Mouse (Mus musculus): ENCODE results near the gene Nod1. TPM values are rescaled to one million over a fixed set of nuclear protein-coding genes. Genes with fewer than 3 reads are reported as not detected.

Gene Nod1
- polyA plus RNA-seq, 1 experiment from 2014 or later: 4.5 TPM

DNA sequence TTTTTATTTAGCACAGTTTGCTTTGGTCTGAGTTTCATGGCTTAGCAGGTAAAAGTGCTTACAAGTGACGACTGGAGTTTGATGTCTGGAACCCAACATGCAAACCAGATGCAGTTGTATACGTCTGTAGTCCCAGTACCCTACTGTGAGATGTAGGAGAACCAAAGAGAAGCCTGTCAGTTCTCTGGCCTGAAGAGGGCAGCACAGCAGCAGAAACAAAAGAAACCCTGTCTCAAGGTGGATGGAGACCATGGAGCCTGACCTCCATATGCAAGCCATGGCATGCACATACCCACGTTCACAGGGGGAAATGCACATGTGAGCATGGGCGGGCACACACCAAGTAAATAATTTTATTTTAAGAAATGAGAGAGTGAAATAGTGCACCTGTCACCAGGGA lies 54.9 kb downstream of the Nod1 start:
- ATAC-seq (replicated peaks; ENCODE audit: low FRiP score, low read depth): no peak
- no peaks in the 10 kb centered on the region for H3K36me3 ChIP-seq (ENCODE audit: insufficient read depth, low read length)
- peak; percentile 69 for DNase-seq (ENCODE audit: low spot score)
- no peak overlapping the region for H3K9ac ChIP-seq (ENCODE audit: low read depth, low read length)
- H3K27me3 ChIP-seq (ENCODE audit: insufficient read depth, low read length): no peaks in the 10 kb centered on the region
- H3K9me3 ChIP-seq (replicated peaks; ENCODE audit: low read length): no peaks in the 10 kb centered on the region
- no peaks in the 10 kb centered on the region for H3K4me1 ChIP-seq (replicated peaks; ENCODE audit: insufficient read depth, low read length)
- TF ChIP-seq CTCF (IDR thresholded peaks at IDR 0.05; ENCODE audit: low read depth): peak; percentile 81
- H3K4me2 ChIP-seq (ENCODE audit: low read length): no peak overlapping the region
- WGBS: 36% methylated on average over 4 of the region's 4 CpGs
- no peak overlapping the region for H3K4me3 ChIP-seq (replicated peaks; ENCODE audit: low read depth, low read length)
- H3K27ac ChIP-seq: no peak overlapping the region

DNA sequence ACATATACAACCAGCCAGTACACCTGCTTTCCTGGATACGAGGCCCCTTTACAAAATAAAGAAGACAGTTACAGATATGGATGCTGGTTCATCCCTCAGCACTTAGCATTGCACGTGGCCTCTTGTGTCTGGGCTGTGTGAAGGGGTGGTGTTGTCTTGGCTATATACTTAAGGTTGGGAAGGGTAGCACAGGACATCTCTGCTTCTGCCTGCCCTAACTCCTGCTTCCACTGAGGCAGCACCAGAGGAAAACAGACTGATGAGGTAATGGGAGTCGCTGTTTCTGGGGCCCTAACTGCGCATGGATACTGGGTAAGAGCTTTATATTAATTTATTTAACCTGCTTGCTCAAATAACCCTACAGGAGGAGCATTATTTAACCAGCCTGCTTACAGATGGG lies 55.5 kb downstream of the Nod1 start:
- H3K4me2 ChIP-seq (ENCODE audit: low read length): no peak overlapping the region
- H3K4me1 ChIP-seq (replicated peaks; ENCODE audit: insufficient read depth, low read length): no peaks in the 10 kb centered on the region
- H3K36me3 ChIP-seq (ENCODE audit: insufficient read depth, low read length): no peaks in the 10 kb centered on the region
- ATAC-seq (replicated peaks; ENCODE audit: low FRiP score, low read depth): no peak
- WGBS: 77% methylated on average over 4 of the region's 4 CpGs
- no peak overlapping the region for H3K9ac ChIP-seq (ENCODE audit: low read depth, low read length)
- no peak for TF ChIP-seq CTCF (IDR thresholded peaks at IDR 0.05; ENCODE audit: low read depth)
- no peaks in the 10 kb centered on the region for H3K27me3 ChIP-seq (ENCODE audit: insufficient read depth, low read length)
- no peaks in the 10 kb centered on the region for H3K9me3 ChIP-seq (replicated peaks; ENCODE audit: low read length)
- H3K27ac ChIP-seq: no peak overlapping the region
- DNase-seq (ENCODE audit: low spot score): no peak
- H3K4me3 ChIP-seq (replicated peaks; ENCODE audit: low read depth, low read length): no peak overlapping the region

DNA sequence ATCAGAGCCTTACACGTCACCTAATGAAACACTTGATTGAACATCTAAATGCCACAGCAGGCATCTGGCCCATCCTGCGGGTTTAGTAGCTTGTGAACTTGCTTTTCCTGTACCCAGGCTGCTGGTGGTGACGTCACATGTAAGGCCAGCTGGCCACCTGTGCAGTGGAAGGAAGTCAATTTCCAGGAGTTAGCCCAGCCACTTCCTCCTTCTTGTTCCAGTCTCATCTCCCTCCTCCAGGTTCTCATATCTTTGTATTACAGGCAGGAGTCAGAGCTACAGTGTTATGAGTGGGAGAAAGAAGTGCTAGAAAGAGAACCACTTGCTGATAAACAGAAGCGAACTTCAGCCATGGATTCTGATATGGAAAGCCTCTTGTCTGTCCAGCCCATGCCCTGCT lies 56.2 kb downstream of the Nod1 start:
- no peak overlapping the region for H3K4me2 ChIP-seq (ENCODE audit: low read length)
- 48% methylated on average over 4 of the region's 4 CpGs for WGBS
- H3K27ac ChIP-seq: no peak overlapping the region
- no peaks in the 10 kb centered on the region for H3K27me3 ChIP-seq (ENCODE audit: insufficient read depth, low read length)
- H3K4me1 ChIP-seq (replicated peaks; ENCODE audit: insufficient read depth, low read length): no peaks in the 10 kb centered on the region
- H3K4me3 ChIP-seq (replicated peaks; ENCODE audit: low read depth, low read length): no peak overlapping the region
- no peak for TF ChIP-seq CTCF (IDR thresholded peaks at IDR 0.05; ENCODE audit: low read depth)
- no peaks in the 10 kb centered on the region for H3K9me3 ChIP-seq (replicated peaks; ENCODE audit: low read length)
- DNase-seq (ENCODE audit: low spot score) (no peak), ATAC-seq (replicated peaks; ENCODE audit: low FRiP score, low read depth) (no peak)
- H3K9ac ChIP-seq (ENCODE audit: low read depth, low read length): no peak overlapping the region
- no peaks in the 10 kb centered on the region for H3K36me3 ChIP-seq (ENCODE audit: insufficient read depth, low read length)

DNA sequence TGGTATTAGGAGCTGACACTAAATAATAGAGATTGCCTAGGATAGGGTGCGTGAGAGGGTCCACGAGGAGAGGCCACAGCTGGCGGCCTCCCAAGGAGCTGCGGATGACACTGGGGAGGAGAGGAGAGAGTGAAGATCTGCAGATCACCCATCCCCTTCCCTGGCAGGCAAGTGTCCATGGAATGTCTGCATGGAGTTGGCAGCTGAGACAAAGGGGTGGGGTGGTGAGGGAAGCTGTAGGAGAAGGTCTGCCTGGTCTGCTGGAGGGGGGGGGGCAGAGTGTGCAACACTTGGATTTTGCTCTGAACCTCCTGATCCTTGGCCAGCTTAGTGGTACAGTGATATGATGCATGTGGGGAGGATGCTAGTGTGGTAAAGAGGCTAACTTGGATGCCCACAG lies 57.4 kb downstream of the Nod1 start:
- Histone ChIP-seq H3K4me2 (ENCODE audit: low read length) (no peak overlapping the region), H3K36me3 (ENCODE audit: insufficient read depth, low read length) (no peaks in the 10 kb centered on the region), H3K9ac (ENCODE audit: low read depth, low read length) (no peak overlapping the region), H3K27me3 (ENCODE audit: insufficient read depth, low read length) (no peaks in the 10 kb centered on the region), H3K4me3 (replicated peaks; ENCODE audit: low read depth, low read length) (no peak overlapping the region), H3K9me3 (replicated peaks; ENCODE audit: low read length) (no peaks in the 10 kb centered on the region), H3K4me1 (replicated peaks; ENCODE audit: insufficient read depth, low read length) (no peaks in the 10 kb centered on the region), H3K27ac (no peak overlapping the region)
- DNase-seq (ENCODE audit: low spot score): no peak
- ATAC-seq (replicated peaks; ENCODE audit: low FRiP score, low read depth): no peak
- 87% methylated on average over 4 of the region's 4 CpGs for WGBS
- no peak for TF ChIP-seq CTCF (IDR thresholded peaks at IDR 0.05; ENCODE audit: low read depth)

DNA sequence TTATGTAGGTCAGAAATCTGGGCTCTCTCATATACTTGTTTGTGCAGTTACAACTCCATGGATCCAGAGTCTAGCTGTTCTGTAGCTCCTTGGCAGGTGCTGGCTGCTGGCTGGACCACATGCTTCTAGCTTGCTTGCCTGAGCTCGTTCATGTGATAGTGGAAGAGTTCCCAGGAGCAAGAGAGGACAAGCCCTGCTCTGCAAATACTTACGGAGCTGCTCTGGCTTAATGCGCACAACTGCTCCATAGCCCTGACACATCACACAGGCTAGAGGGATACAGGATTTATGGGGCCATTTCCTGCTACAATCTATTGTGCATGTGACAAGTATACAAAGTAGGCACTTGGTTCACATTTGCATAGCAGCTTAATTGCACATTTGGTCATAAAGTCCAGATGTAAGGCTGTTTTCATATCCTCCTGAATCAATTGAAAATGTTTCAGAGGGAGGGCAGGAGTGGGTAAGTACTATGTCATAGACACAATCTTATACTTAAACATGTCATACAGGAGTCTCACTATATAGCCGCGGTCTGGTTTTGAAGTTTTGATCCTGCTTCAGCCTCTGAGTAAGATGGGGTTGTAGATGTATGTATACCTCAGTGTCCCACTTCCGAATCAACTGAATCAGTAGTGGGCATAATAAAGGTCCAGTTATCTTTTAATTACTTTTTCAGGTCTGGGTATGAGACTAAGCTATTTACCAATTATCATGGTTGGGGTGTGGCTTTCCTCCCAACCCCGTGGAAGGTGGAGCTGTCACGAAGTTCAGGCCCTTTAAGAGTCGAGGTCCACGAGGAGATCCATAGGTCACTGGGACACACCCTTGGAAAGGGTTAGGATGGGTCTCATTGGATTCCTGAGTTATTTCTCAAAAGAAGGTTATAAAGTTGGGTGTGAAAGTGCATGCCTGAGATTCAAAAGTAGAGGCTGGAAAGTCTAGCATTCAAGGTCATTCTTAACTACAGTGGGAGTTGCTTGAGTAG lies 66.1 kb downstream of the Nod1 start:
- Histone ChIP-seq H3K4me1 (replicated peaks; ENCODE audit: insufficient read depth, low read length) (no peaks in the 10 kb centered on the region), H3K9me3 (replicated peaks; ENCODE audit: low read length) (no peaks in the 10 kb centered on the region), H3K27ac (no peak overlapping the region), H3K9ac (ENCODE audit: low read depth, low read length) (no peak overlapping the region), H3K4me3 (replicated peaks; ENCODE audit: low read depth, low read length) (no peak overlapping the region), H3K4me2 (ENCODE audit: low read length) (no peak overlapping the region), H3K27me3 (ENCODE audit: insufficient read depth, low read length) (no peaks in the 10 kb centered on the region), H3K36me3 (ENCODE audit: insufficient read depth, low read length) (no peaks in the 10 kb centered on the region)
- DNase-seq (ENCODE audit: low spot score) (peak; percentile 48), ATAC-seq (replicated peaks; ENCODE audit: low FRiP score, low read depth) (no peak)
- TF ChIP-seq CTCF (IDR thresholded peaks at IDR 0.05; ENCODE audit: low read depth): no peak
- WGBS: 81% methylated on average over 10 of the region's 10 CpGs

DNA sequence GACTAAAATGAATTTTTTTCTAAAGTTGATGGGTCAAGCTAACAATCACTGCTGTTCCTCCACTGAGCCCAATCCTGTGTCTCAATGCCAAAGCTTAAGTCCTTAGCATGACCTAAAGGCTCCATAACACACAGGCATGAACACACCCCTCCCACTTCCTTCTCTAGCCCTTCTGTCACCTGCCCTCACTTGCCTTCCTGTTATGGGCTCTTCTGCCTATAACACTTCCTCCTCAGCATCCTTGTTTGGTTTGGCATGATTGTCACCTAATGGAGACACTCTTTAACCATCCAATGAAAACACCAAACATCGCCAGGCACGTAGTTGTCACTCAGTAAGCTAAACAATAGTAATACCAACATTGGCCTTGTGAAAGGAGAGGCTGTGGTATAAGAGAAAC lies 69.9 kb downstream of the Nod1 start:
- Histone ChIP-seq H3K27ac (no peak overlapping the region), H3K9me3 (replicated peaks; ENCODE audit: low read length) (no peaks in the 10 kb centered on the region), H3K27me3 (ENCODE audit: insufficient read depth, low read length) (no peaks in the 10 kb centered on the region), H3K4me2 (ENCODE audit: low read length) (no peak overlapping the region), H3K36me3 (ENCODE audit: insufficient read depth, low read length) (no peaks in the 10 kb centered on the region), H3K4me3 (replicated peaks; ENCODE audit: low read depth, low read length) (no peak overlapping the region), H3K9ac (ENCODE audit: low read depth, low read length) (no peak overlapping the region), H3K4me1 (replicated peaks; ENCODE audit: insufficient read depth, low read length) (no peaks in the 10 kb centered on the region)
- ATAC-seq (replicated peaks; ENCODE audit: low FRiP score, low read depth): no peak
- no peak for TF ChIP-seq CTCF (IDR thresholded peaks at IDR 0.05; ENCODE audit: low read depth)
- 88% methylated on average over 2 of the region's 2 CpGs for WGBS
- no peak for DNase-seq (ENCODE audit: low spot score)

Data from kidney, postnatal 0 days (tissue).